Mouse (Mus musculus): ENCODE measurements around the gene Unc13a. TPM values are rescaled to one million over a fixed set of nuclear protein-coding genes. Genes with fewer than 3 reads are reported as not detected.

Unc13a gene
- polyA plus RNA-seq, 1 experiment from 2014 or later: 0.50 TPM

- Histone ChIP-seq H3K4me1 (replicated peaks; ENCODE audit: insufficient read depth, low read length) (peaks cover 27% of the 10 kb centered on the region), H3K27ac (no peak overlapping the region), H3K36me3 (ENCODE audit: insufficient read depth, low read length) (no peaks in the 10 kb centered on the region), H3K4me3 (replicated peaks; ENCODE audit: low read depth, low read length) (no peak overlapping the region), H3K9me3 (replicated peaks; ENCODE audit: low read length) (no peaks in the 10 kb centered on the region), H3K4me2 (ENCODE audit: low read length) (peak overlapping the region; percentile 81), H3K9ac (ENCODE audit: low read depth, low read length) (no peak overlapping the region), H3K27me3 (ENCODE audit: insufficient read depth, low read length) (peaks cover 5% of the 10 kb centered on the region; the same call in 1 of the 2 replicates)
- ATAC-seq (replicated peaks; ENCODE audit: low FRiP score, low read depth): no peak
- no peak for DNase-seq (ENCODE audit: low spot score)
- no peak for TF ChIP-seq CTCF (IDR thresholded peaks at IDR 0.05; ENCODE audit: low read depth)
- WGBS: 46% methylated on average over 6 of the region's 6 CpGs
Measured at GRCm38 (mm10) chr8:71672168-71672735, 695 bp upstream of the Unc13a start.

- Histone ChIP-seq H3K9ac (ENCODE audit: low read depth, low read length) (no peak overlapping the region), H3K4me3 (replicated peaks; ENCODE audit: low read depth, low read length) (peak overlapping the region; percentile 41), H3K36me3 (ENCODE audit: insufficient read depth, low read length) (no peaks in the 10 kb centered on the region), H3K27me3 (ENCODE audit: insufficient read depth, low read length) (peaks cover 5% of the 10 kb centered on the region; the same call in 1 of the 2 replicates), H3K27ac (no peak overlapping the region), H3K9me3 (replicated peaks; ENCODE audit: low read length) (no peaks in the 10 kb centered on the region), H3K4me1 (replicated peaks; ENCODE audit: insufficient read depth, low read length) (peaks cover 27% of the 10 kb centered on the region), H3K4me2 (ENCODE audit: low read length) (peak overlapping the region; percentile 81)
- ATAC-seq (replicated peaks; ENCODE audit: low FRiP score, low read depth): peak; percentile 27
- WGBS: under 1% methylated on average over 64 of the region's 64 CpGs
- DNase-seq (ENCODE audit: low spot score): peak; percentile 48
- TF ChIP-seq CTCF (IDR thresholded peaks at IDR 0.05; ENCODE audit: low read depth): no peak
Measured at GRCm38 (mm10) chr8:71670621-71671548, 672 bp downstream of the Unc13a start.

GRCm38 (mm10) chr8:71670198-71670597 lies 1.4 kb downstream of the Unc13a start:
- Histone ChIP-seq H3K27me3 (ENCODE audit: insufficient read depth, low read length) (peaks cover 5% of the 10 kb centered on the region; the same call in 1 of the 2 replicates), H3K27ac (no peak overlapping the region), H3K4me2 (ENCODE audit: low read length) (peak overlapping the region; percentile 81), H3K9me3 (replicated peaks; ENCODE audit: low read length) (no peaks in the 10 kb centered on the region), H3K36me3 (ENCODE audit: insufficient read depth, low read length) (no peaks in the 10 kb centered on the region), H3K4me1 (replicated peaks; ENCODE audit: insufficient read depth, low read length) (peaks cover 27% of the 10 kb centered on the region), H3K9ac (ENCODE audit: low read depth, low read length) (no peak overlapping the region), H3K4me3 (replicated peaks; ENCODE audit: low read depth, low read length) (peak overlapping the region; percentile 41)
- TF ChIP-seq CTCF (IDR thresholded peaks at IDR 0.05; ENCODE audit: low read depth): no peak
- DNase-seq (ENCODE audit: low spot score) (no peak), ATAC-seq (replicated peaks; ENCODE audit: low FRiP score, low read depth) (no peak)
- 12% methylated on average over 9 of the region's 12 CpGs for WGBS

GRCm38 (mm10) chr8:71668220-71668975 lies 3.2 kb downstream of the Unc13a start:
- no peaks in the 10 kb centered on the region for H3K36me3 ChIP-seq (ENCODE audit: insufficient read depth, low read length)
- ATAC-seq (replicated peaks; ENCODE audit: low FRiP score, low read depth) (no peak), DNase-seq (ENCODE audit: low spot score) (peak; percentile 69)
- peaks cover 27% of the 10 kb centered on the region for H3K4me1 ChIP-seq (replicated peaks; ENCODE audit: insufficient read depth, low read length)
- H3K9ac ChIP-seq (ENCODE audit: low read depth, low read length): no peak overlapping the region
- peaks cover 5% of the 10 kb centered on the region; the same call in 1 of the 2 replicates for H3K27me3 ChIP-seq (ENCODE audit: insufficient read depth, low read length)
- no peak for TF ChIP-seq CTCF (IDR thresholded peaks at IDR 0.05; ENCODE audit: low read depth)
- peak overlapping the region; percentile 30 for H3K4me2 ChIP-seq (ENCODE audit: low read length)
- H3K9me3 ChIP-seq (replicated peaks; ENCODE audit: low read length): no peaks in the 10 kb centered on the region
- WGBS: 1% methylated on average over 21 of the region's 21 CpGs
- H3K4me3 ChIP-seq (replicated peaks; ENCODE audit: low read depth, low read length): peak overlapping the region; percentile 12; the same call in 1 of the 2 replicates
- no peak overlapping the region for H3K27ac ChIP-seq

GRCm38 (mm10) chr8:71667256-71667655 lies 4.3 kb downstream of the Unc13a start:
- no peak for ATAC-seq (replicated peaks; ENCODE audit: low FRiP score, low read depth)
- no peak overlapping the region for H3K4me2 ChIP-seq (ENCODE audit: low read length)
- no peak for DNase-seq (ENCODE audit: low spot score)
- peaks cover 5% of the 10 kb centered on the region; the same call in 1 of the 2 replicates for H3K27me3 ChIP-seq (ENCODE audit: insufficient read depth, low read length)
- H3K9me3 ChIP-seq (replicated peaks; ENCODE audit: low read length): no peaks in the 10 kb centered on the region
- peaks cover 27% of the 10 kb centered on the region for H3K4me1 ChIP-seq (replicated peaks; ENCODE audit: insufficient read depth, low read length)
- no peak overlapping the region for H3K9ac ChIP-seq (ENCODE audit: low read depth, low read length)
- TF ChIP-seq CTCF (IDR thresholded peaks at IDR 0.05; ENCODE audit: low read depth): no peak
- no peaks in the 10 kb centered on the region for H3K36me3 ChIP-seq (ENCODE audit: insufficient read depth, low read length)
- 57% methylated on average over 5 of the region's 5 CpGs for WGBS
- H3K4me3 ChIP-seq (replicated peaks; ENCODE audit: low read depth, low read length): no peak overlapping the region
- H3K27ac ChIP-seq: no peak overlapping the region

GRCm38 (mm10) chr8:71666855-71667254 lies 4.7 kb downstream of the Unc13a start:
- Histone ChIP-seq H3K27ac (no peak overlapping the region), H3K36me3 (ENCODE audit: insufficient read depth, low read length) (no peaks in the 10 kb centered on the region), H3K9me3 (replicated peaks; ENCODE audit: low read length) (no peaks in the 10 kb centered on the region), H3K27me3 (ENCODE audit: insufficient read depth, low read length) (peaks cover 5% of the 10 kb centered on the region; the same call in 1 of the 2 replicates), H3K9ac (ENCODE audit: low read depth, low read length) (no peak overlapping the region), H3K4me2 (ENCODE audit: low read length) (no peak overlapping the region), H3K4me3 (replicated peaks; ENCODE audit: low read depth, low read length) (no peak overlapping the region), H3K4me1 (replicated peaks; ENCODE audit: insufficient read depth, low read length) (peaks cover 25% of the 10 kb centered on the region)
- WGBS: 46% methylated on average over 1 of the region's 1 CpGs
- no peak for TF ChIP-seq CTCF (IDR thresholded peaks at IDR 0.05; ENCODE audit: low read depth)
- DNase-seq (ENCODE audit: low spot score): no peak
- ATAC-seq (replicated peaks; ENCODE audit: low FRiP score, low read depth): no peak

Data from kidney, postnatal 0 days (tissue).